Mouse (Mus musculus): ENCODE measurements around the gene Pnpo.

Gene Pnpo

DNA sequence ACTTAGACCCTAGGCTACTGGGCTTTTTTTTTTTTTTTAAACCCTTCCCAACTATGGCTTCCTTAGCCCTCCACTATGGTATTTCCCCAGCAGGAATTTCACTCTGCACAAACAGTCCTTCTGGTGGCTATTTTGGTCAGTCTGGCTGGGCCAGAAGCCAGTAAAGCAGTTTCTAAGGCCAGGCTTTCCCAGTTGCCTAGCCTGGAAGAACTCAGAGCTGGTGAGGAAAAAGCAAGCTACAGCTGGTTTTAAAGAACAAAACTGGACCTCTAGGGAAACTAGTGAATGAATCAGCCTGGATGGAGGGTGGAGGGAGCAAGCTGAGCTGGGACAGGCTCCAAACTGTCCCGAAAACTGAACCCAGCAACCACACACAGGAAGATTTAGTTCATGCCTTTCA is 26.0 kb upstream of the Pnpo start:
- DNase-seq (ENCODE audit: low spot score in 2 of 2): peak in 1 of 2 experiments; percentile 45

DNA sequence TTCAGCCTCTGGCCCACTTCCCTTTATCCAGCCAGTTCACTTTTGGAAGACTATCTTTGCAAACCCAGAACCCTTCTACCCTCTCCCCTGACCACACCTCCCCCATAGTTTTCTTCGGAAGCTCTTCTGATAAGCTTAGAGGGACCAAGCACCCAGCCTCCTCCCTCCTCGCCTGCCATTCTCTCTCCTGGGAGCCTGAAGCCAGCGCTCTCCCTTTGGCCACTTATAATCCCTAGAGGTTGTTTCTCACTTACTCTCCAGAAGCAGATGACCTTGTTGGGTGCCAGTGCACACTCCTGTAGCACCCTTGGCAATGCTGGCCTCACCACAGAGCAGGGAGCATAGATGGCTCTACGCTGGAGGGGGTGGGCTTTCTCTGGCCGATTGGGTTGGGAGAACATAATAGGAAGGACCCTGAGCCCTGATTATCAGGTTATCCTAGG is 25.5 kb upstream of the Pnpo start:
- DNase-seq (ENCODE audit: low spot score in 2 of 2): no peak

DNA sequence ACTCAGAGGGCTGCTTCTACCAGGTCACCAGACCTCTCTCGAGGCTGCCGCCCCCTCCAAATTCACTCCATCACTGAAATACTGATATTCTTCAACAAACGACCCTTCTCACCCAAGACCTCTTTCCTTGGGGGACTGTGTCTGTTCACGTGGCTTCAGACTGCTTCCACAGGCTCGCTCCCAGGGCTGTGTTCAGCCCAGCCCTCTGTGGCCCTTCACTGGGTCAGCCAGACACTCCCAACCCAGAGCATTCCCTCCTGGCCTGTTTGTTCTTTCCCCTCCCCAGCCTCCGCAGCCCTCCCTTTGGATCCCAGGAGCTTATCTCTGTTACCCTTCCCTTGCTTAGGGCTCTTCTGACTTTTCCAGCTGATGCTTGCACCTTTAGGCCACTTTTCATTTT is 24.7 kb upstream of the Pnpo start:
- DNase-seq (ENCODE audit: low spot score in 2 of 2): no peak

DNA sequence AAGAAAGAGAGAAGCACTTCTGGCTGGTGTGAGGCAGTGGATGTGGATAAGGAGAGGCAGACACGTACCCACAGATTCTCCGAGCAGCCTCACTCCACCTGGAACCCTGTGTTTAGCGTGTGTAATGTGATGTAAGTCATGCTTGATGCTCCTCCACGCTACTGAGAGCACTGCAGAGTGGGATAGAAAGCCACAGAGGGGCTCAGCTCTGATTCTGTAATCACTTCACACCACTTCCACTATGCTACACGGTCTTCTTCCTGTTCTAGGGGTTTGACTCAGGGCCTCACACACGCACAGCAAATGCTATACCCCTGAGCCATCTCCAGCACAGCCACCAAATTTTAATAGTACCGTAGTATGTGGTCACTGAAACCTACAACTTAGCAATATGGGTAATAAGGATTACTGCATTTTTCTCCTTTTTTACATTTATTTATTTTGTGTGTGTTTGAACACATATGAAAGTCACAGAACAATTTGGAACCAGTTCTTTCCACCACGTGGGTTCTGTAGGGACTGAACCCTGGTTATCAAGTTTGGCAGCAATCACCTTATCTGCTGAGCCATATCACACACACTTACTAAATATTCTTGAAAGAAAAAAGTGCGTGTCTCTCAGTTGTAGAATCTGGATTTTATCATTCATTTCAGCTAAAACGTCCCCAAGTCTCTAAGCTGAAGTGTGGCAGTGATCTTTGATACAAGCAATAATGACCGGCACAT is 23.9 kb upstream of the Pnpo start:
- DNase-seq (ENCODE audit: low spot score in 2 of 2): no peak

DNA sequence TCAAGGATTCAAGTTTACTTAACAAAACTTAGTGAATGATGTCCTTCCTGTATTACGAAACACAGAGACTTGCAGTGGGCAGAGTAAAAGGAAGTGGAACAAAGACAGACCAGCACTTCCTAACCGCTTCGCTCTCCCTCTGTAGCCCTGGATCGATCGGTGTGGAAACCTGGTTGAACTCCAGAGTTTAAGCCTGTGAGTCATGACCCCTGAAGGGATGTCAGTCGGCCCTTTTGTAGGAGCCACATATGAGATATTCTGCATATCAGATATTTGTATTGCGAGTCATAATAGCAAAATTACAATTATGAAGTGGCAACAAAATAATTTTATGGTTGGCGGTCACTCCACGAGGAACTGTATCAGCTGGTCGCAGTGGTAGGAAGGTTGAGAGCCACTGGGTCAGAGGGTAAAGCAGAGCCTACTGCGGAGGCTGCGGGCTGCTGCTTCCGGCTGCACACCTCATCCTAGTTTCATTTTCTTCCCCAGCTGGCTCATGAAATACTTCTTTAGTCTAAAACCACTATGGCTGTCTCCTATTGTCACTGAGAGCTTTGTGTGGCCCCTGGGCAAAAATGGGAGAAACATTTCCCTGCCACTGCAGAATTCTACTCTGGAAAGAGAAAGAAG is 23.2 kb upstream of the Pnpo start:
- no peak for DNase-seq (ENCODE audit: low spot score in 2 of 2)

DNA sequence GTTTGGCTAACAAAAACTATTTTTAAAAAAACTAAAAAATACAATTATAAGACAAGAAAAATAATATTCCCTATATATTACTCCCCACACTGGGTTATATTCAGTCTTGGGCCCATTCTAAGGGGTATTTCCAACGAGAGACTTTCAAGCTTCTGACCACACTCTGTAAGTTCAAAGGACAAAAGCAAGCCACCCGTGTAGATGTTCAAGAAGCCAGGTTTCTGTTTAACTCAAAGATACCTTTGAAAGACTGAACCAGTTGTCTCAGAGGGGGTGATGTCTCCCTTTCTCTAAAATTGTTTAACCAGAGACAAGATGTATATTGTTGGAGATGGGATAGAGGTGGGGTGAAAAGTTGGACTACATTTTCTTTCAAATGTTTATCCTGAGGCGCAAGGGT is 22.4 kb upstream of the Pnpo start:
- no peak for DNase-seq (ENCODE audit: low spot score in 2 of 2)

DNA sequence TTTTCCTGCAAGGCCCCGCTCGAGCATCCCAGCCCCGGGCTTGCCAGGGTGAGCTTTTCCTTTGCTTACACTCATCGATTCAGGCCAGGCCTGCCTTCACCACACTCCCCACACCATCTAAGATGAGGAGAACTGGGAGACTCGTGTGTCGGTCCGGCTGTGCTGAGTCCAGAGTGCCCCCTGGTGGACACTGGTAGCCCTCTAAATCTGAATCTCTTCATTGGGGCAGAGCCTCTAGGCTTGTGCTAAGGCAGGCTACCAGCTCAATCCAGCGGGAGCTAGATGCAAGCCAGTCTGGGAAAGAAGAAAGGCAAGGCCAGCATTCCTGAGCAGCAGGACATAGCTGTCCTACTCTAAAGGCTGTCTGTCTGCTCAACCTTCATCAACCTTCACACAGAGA is 19.8 kb upstream of the Pnpo start:
- DNase-seq (ENCODE audit: low spot score in 2 of 2): peak; percentile 78 to 81

GRCm38 (mm10) chr11:96957061-96957805 is 13.4 kb upstream of the Pnpo start:
- no peak for DNase-seq (ENCODE audit: low spot score in 2 of 2)

- DNase-seq (ENCODE audit: low spot score in 2 of 2): no peak
Observed at GRCm38 (mm10) chr11:96956009-96956724, 12.4 kb upstream of the Pnpo start.

GRCm38 (mm10) chr11:96955094-96955493 is 11.3 kb upstream of the Pnpo start:
- no peak for DNase-seq (ENCODE audit: low spot score in 2 of 2)

DNA sequence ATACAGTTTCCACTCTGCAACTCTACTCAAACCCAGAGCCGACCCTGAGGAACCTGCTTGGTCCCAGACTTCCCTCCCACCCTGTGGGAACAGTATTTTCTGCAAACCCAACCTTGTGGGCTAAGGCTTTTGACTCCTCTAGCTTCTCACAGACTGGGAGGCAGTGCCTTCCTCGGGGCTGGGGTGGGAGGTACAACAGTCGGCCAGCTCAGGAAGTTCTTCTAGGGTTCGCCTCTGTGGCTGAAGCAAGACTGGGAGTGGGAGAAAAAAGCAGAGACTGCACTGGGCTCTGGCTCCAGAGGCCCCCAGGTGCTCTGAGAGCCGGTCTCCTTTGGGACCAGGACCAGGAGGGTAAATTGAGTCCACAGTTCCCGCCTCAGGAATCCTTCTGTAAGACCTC is 9.1 kb upstream of the Pnpo start:
- DNase-seq (ENCODE audit: low spot score in 2 of 2): no peak

- DNase-seq (ENCODE audit: low spot score in 2 of 2): no peak
Observed at GRCm38 (mm10) chr11:96952426-96952825, 8.6 kb upstream of the Pnpo start.

- no peak for DNase-seq (ENCODE audit: low spot score in 2 of 2)
Observed at GRCm38 (mm10) chr11:96950767-96951166, 7.0 kb upstream of the Pnpo start.

GRCm38 (mm10) chr11:96947849-96948248 is 4.1 kb upstream of the Pnpo start:
- DNase-seq (ENCODE audit: low spot score in 2 of 2): no peak

DNA sequence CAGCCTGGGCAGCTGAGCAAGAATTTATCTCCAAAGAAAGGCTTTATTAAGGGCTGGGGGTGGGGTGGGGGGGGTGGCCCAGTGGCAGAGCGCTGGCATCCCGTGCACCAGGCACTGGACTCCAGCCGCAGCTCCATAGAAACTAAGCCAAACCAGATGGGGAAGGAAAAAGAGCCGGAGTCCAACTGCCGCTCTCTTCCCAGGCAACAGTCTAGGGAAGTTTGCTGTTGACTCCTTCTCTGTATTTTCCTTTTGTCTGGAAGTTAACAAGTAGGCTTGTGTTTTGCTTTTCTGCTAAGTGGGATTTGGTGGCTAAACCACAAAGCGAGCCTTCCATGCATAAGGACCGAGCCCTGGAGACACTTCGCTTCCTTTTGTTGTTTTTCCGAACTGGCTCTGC is 2.7 kb upstream of the Pnpo start:
- DNase-seq (ENCODE audit: low spot score in 2 of 2): no peak

DNA sequence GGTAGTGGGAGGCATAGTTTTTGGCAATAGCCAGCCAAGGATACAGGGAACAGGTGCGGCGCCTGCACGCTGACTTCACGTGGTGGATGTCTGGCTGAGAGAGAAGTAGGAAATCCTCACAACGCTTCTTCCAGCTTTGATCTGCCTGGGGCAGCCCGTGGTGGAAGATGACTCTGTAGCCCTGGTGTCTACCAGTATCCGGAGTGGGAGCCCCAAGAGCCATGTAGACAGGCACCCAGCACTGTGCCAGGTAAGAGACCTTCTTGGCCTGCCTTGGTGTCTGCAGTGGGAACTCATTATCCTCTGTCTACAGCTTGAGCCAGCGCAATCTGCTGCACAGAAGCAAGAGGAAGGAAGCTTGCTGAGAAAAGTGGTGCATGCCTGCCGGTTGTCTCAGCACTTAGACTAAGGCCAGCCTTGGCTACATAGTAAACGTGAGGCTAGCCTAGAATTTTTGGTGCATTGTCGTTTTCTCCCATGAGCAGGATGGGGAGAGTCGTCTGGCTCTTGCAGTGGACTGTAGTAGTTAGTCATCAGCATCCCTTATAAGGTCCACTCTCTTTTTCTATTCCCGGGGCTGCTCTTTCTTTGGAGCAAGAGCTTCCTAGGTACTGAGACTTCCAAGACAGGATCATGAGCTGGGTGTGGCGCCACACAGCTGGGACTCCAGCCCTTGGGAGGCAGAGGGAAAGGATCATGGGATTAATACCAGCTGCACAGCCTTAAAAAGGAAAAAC is 1.2 kb upstream of the Pnpo start:
- no peak for DNase-seq (ENCODE audit: low spot score in 2 of 2)

DNA sequence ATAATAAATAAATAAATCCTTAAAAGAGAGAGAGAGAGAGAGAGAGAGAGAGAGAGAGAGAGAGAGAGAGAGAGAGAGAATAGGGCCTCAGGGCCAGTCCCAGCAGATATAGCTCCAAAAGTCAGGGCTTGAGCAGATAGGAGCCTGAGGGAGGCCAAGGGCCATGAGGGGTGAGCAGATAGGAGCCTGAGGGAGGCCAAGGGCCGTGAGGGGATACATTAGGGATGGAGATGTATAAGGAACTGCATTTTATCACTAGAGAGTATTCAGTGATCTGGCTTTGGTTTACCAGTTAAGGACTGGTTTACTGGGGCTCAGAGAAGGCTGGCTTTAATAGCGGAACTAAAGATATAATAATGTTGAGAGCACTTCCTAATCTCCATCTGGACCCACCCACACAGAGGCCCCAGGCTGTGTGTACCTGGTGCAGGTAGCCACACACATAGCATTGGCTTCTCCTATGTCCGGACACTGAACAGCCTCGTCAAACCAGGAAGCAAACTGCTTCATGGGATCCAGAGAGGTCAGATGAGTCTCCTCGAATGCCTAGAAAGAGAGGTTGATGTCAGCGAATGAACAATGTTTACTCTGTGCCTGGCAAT is 1.7 kb downstream of the Pnpo start:
- no peak for DNase-seq (ENCODE audit: low spot score in 2 of 2)

- DNase-seq (ENCODE audit: low spot score in 2 of 2): no peak
Observed at GRCm38 (mm10) chr11:96940578-96941465, 3.0 kb downstream of the Pnpo start.

DNA sequence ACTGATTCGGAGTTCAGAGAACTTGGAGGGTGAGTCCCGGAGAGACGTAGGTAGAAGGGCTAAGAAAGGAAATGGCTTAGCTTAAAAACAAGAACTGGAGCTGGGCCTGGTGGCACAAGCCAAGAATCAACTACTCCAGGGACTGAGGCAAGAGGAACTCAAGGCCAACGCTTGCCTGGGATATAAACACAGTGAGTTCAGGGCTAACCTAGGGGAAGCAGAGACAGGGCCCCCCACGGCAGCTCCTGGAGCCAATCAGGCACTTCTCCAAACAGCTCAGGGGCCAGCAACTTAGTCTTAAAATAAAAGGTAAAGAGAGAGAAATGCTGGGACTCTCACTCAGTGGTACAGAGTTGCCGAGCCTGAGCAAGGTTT is 5.4 kb downstream of the Pnpo start:
- DNase-seq (ENCODE audit: low spot score in 2 of 2): no peak

Data from right cerebral cortex, postnatal 36 days (tissue).